Mouse (Mus musculus): ENCODE measurements around the gene Hmgn3. TPM values are rescaled to one million over a fixed set of nuclear protein-coding genes. Genes with fewer than 3 reads are reported as not detected.

Gene Hmgn3
- 10 to 100 TPM; 18.6 to 24.1 TPM for total RNA-seq (2023)

GRCm38 (mm10) chr9:83146446-83147188 is at the start of gene Hmgn3:
Gene Hmgn3, minus strand, starts transcription at chr9:83146685.

Other genes with a start within 250 kb of the Hmgn3 start
- 100 to 1,000 TPM; 277 to 280 TPM for gene Phip, start 171.2 kb downstream of the Hmgn3 start, total RNA-seq (2023)

Data from B cell, adult 67 days (primary cell).